Mouse (Mus musculus): ENCODE measurements around the gene S1pr1.

GRCm38 (mm10) chr3:115667182-115667581 lies 47.7 kb downstream of the S1pr1 start:
- no peak for TF ChIP-seq CTCF (conservative IDR thresholded peaks at IDR 0.05; ENCODE audit: low read length)
- no peak for TF ChIP-seq POU5F1 (IDR thresholded peaks at IDR 0.05; ENCODE audit: borderline replicate concordance, low read length)

All from E14TG2a.4 (cell line).